12 mouse cellular contexts compared by ENCODE assay signal in genomic region chr9:46632576-46632975, GRCm38 (mm10).
DNase-seq lines count a peak whose midpoint lies in the region; ATAC-seq lines count a peak whose summit lies in the region.
"Had no signal": no experiment of that assay in that cellular context is flagged by ENCODE, and none has a peak within 500 bp of the region (broad histone marks: within the 10 kb centered on the region; RNA-seq: fewer than 3 reads in every experiment).

No protein-coding gene starts in this region.

- DNase-seq in frontal cortex, postnatal 10 days (ENCODE audit: low spot score in 2 of 2): peak; percentile 37 to 69
- peak; percentile 62 for DNase-seq in left cerebral cortex, adult 11 months (ENCODE audit: low spot score)
- DNase-seq in skeletal muscle tissue, adult 2 months (ENCODE audit: low read depth, low spot score): peak; percentile 1
- no peak for DNase-seq in yolk sac, embryonic 10.5 days (ENCODE audit: low spot score)
- DNase-seq in lung, postnatal 10 days: no peak
- no peak for DNase-seq in liver
- DNase-seq: adrenal gland, postnatal 14 days; kidney, postnatal 25 days had no signal

- no peak overlapping the region for H3K27ac ChIP-seq in hindbrain, embryonic 16.5 days (ENCODE audit: low read depth, low read length)
- no peak overlapping the region for H3K27ac ChIP-seq in hindbrain, embryonic 13.5 days
- H3K27ac ChIP-seq: neural tube, embryonic 12.5 days; stomach, embryonic 15.5 days had no signal

- H3K9me3 ChIP-seq in hindbrain, embryonic 16.5 days (ENCODE audit: control insufficient read depth, low read length): no peaks in the 10 kb centered on the region
- no peaks in the 10 kb centered on the region for H3K9me3 ChIP-seq in hindbrain, embryonic 13.5 days
- H3K9me3 ChIP-seq: neural tube, embryonic 12.5 days; stomach, embryonic 15.5 days had no signal

- H3K27me3 ChIP-seq in hindbrain, embryonic 16.5 days (replicated peaks; ENCODE audit: control insufficient read depth, insufficient read depth, low read length): no peaks in the 10 kb centered on the region
- H3K27me3 ChIP-seq in hindbrain, embryonic 13.5 days: no peaks in the 10 kb centered on the region
- H3K27me3 ChIP-seq: neural tube, embryonic 12.5 days; stomach, embryonic 15.5 days had no signal

- H3K9ac ChIP-seq in hindbrain, embryonic 16.5 days (ENCODE audit: low read depth, low read length): no peak overlapping the region
- no peak overlapping the region for H3K9ac ChIP-seq in hindbrain, embryonic 13.5 days
- H3K9ac ChIP-seq: neural tube, embryonic 12.5 days; stomach, embryonic 15.5 days had no signal

- no peaks in the 10 kb centered on the region for H3K4me1 ChIP-seq in hindbrain, embryonic 16.5 days (ENCODE audit: control insufficient read depth, insufficient read depth, low read depth, low read length)
- H3K4me1 ChIP-seq in hindbrain, embryonic 13.5 days (replicated peaks): peaks cover 7% of the 10 kb centered on the region
- H3K4me1 ChIP-seq: neural tube, embryonic 12.5 days; stomach, embryonic 15.5 days had no signal

- no peak overlapping the region for H3K4me3 ChIP-seq in hindbrain, embryonic 16.5 days (ENCODE audit: low read length)
- no peak overlapping the region for H3K4me3 ChIP-seq in hindbrain, embryonic 13.5 days
- H3K4me3 ChIP-seq: neural tube, embryonic 12.5 days; stomach, embryonic 15.5 days had no signal

- peak; percentile 63; the same call in 1 of the 2 replicates for ATAC-seq in hindbrain, embryonic 16.5 days
- no peak for ATAC-seq in hindbrain, embryonic 13.5 days (ENCODE audit: low FRiP score)

- H3K4me2 ChIP-seq in hindbrain, embryonic 16.5 days (ENCODE audit: low read length): no peak overlapping the region
- H3K4me2 ChIP-seq in hindbrain, embryonic 13.5 days: no peak overlapping the region
- H3K4me2 ChIP-seq: neural tube, embryonic 12.5 days; stomach, embryonic 15.5 days had no signal

- H3K36me3 ChIP-seq in hindbrain, embryonic 16.5 days (ENCODE audit: control insufficient read depth, insufficient read depth, low read length): no peaks in the 10 kb centered on the region
- H3K36me3 ChIP-seq in hindbrain, embryonic 13.5 days: no peaks in the 10 kb centered on the region
- H3K36me3 ChIP-seq: neural tube, embryonic 12.5 days; stomach, embryonic 15.5 days had no signal

- 58% methylated on average over 10 of the region's 10 CpGs for WGBS in hindbrain, embryonic 16.5 days
- WGBS in hindbrain, embryonic 13.5 days: 80% methylated on average over 10 of the region's 10 CpGs

Comparison
In these comparisons a context has a peak if more than half of its experiments do, and no peak if none do; other contexts are left out.
1. DNase-seq: peak in frontal cortex, postnatal 10 days (2 of 2), left cerebral cortex, adult 11 months (single experiment) and skeletal muscle tissue, adult 2 months (single experiment); none in yolk sac, embryonic 10.5 days (single experiment), lung, postnatal 10 days (single experiment) and liver (single experiment).